Mouse (Mus musculus) kidney, postnatal 10 days (tissue): ENCODE measurements around the gene Kcna3.

Experiments
- DNase-seq: peaks from one replicate; pipeline ENCODE4 v3.0.0; 2021; ENCODE audit warnings: mixed read lengths

The Kcna3 gene

GRCm38 (mm10) chr3:107035521-107036457, at the start of gene Kcna3:
Gene Kcna3, plus strand, starts transcription at chr3:107036169.
- peak; percentile 81 for DNase-seq

GRCm38 (mm10) chr3:106991334-106991733, 44.6 kb upstream of the Kcna3 start:
- no peak for DNase-seq

DNA sequence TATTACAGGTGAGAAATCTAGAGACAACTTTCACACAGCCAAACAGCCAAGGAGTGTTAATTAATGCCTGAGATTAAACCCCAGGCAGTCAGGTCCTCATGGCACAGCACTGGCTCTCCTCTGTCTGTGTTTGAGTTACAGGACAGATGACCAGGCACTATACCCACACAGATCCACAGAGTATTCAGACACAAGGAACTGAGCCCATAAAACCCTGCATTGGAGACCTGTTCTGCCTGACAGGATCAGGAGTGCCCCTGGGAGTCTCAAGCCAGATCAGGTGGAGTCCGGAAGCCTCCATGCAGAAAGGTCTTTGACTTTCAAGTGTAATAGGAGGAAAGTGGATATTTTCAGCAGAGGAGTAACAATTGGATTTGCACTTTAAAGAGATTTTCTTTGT, 40.6 kb upstream of the Kcna3 start:
- DNase-seq = no peak

DNA sequence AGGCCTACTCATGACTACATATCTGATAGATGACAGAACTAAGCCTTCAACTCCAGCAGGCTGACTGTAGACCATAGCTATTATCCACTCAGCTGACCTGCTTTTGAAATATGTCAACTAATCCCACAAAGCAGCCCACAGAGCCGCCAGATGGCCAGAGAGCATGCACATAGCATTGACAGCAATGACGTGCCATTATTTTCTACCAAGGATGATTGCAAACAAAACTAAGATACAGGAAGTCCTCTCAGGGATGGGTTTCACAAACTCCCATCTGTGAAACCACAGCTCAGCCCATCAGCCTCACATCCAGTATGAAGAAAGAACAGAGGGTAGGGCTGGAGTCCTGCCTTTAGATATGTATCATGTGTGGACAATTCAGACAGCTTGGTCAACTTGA, 39.8 kb upstream of the Kcna3 start:
- DNase-seq = no peak

GRCm38 (mm10) chr3:106998370-106998769, 37.6 kb upstream of the Kcna3 start:
- DNase-seq = no peak

DNA sequence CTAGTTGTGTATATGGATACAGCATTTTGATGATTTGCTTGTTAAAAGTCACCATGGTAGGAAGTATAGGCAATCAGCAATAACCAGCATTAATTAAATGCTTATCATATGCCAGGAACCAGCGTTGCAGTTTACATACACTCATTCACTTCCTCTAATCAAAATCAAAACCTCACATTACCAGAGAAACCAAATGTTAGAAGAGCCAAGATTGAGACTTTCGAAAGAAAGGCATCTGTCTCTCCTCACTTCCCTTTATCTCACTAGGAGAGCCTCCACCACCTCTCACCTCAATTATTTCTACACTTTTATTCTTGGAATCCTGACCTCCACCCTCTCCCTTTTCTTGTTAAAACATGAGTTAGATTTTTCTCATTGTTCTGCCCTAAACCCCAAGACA, 35.8 kb upstream of the Kcna3 start:
- no peak for DNase-seq

GRCm38 (mm10) chr3:107002249-107003123, 33.5 kb upstream of the Kcna3 start:
- DNase-seq = no peak

DNA sequence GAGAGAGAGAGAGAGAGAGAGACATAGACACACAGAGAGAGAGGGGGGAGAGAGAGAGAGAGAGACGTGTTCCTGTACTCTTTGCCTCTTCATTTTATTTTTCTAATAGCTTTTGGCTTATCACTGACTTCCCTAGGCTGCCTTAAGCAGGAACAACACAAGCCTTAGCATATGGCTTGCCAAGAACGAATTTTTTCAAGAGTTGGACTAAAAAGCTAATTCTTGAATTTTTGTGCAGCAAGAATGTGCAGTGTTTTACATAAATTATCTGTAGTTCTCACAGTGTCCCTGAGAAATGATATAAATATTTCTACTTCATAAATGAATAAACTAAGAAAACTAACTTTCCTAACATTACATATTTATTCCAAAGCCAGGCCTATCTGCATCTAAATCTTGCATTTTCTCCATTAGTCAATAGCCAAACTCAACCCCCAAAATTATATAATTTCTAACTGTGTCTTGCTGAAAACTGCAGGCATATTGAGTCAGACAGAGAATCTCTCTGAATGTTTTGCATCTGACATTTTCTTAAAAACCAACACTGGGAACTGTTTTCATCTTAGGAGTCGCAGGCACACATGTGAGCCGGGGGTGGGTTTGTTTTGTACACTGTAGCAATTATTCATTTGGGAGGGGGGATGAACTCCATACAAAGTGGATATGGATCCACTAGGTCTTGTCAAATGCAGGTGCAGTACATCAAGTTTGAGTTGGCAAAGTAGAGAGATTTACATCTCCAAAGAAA, 26.5 kb upstream of the Kcna3 start:
- no peak for DNase-seq

DNA sequence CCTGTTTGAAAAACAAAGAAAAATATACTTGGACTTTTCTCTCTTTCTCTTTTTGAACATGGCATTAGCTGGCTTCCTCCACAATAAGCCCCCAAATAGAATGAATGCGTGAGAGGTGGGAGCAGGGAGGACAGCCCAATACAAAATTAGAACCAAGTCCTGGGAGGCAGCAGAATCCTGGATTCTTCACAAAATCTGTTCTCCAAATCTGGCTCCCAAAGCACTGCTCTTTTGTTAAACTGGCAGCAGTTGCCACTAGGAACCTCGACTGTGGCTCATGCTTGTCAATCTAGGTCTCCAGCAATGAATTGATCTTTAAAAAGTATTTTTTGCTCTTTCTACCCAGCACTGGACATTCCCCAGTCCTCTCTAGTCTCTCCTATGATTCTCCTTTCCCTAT, 17.7 kb upstream of the Kcna3 start:
- no peak for DNase-seq

- DNase-seq = no peak
Observed at GRCm38 (mm10) chr3:107031547-107031946, 4.4 kb upstream of the Kcna3 start.

DNA sequence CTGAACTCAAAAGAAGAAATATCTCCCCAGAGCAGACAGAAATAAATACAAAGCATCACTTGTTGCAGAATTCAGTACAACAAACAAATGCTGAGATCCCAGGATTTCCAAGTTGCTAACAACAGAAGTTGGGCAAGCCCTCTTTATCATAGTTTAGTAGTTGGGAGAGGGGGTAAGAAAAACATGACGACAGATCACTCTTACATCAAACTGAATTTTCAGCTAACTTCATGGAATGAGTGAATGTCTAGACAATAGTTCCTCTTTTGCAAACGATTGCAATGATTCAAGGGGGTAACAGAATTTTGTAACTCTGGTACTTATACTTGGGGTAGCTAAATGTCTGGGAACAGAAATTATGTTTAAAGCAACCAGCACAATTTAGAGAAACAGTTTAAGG, 1.2 kb upstream of the Kcna3 start:
- DNase-seq = no peak

GRCm38 (mm10) chr3:107036458-107037039, 580 bp downstream of the Kcna3 start:
- peak; percentile 28 for DNase-seq

- DNase-seq = peak; percentile 4
Observed at GRCm38 (mm10) chr3:107037105-107037504, 1.1 kb downstream of the Kcna3 start.

- no peak for DNase-seq
Observed at GRCm38 (mm10) chr3:107037536-107038155, 1.7 kb downstream of the Kcna3 start.

DNA sequence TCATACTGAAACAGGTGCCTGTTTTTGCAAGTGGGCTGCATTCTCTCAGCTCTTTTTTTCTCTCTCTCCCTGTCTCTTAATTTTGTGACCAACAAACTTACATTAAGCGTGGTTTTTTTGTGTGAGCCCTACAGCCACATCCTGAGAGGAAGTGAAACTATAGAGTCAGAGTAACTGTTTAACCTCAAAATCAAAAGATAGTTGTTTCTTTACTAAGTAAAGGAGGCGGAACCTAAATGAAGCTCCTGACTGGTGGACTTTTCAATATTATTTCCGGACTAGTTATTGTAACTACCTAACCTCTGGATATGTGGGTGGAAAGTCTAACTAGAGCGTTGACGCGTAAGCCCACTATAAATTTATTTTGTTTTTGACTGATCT, 2.2 kb downstream of the Kcna3 start:
- DNase-seq = no peak

GRCm38 (mm10) chr3:107038661-107039223, 2.8 kb downstream of the Kcna3 start:
- DNase-seq = peak; percentile 5

DNA sequence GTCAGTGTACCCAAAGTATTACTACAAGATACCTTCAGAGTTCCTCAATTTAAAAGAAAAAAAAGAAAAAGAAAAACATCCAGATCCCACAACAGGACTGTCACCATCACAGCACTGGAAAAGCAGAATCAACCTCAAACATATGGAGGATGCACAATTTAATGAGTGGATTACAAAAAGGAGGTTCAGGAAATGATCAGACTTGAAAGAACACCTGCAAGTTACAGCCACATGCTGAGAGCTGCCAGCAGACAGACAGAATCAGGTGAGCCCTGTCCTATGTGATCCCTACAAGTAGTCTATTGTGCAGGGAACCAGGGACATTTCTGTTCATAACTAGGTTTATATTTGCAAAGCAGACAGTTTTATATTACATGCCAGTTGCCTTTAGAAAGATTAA, 3.3 kb downstream of the Kcna3 start:
- DNase-seq = no peak

DNA sequence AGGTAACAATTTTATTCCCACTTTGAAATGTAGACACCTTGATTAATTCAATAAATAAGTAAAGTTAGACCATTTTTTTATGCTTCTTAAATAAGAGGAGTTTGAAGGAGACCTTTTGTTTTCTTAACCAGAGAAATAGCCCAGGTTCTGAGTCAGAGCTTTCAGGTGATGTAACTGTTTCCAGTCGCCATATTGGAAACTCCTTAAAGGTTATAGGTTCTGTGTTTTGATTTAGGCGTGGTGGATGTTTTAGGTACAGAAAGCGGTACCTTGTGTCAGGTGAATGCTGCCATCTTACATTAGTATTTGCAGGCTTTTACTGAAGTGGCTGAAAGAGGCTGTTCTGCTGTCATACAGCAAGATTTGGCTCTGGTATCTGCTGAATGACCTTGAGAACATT, 4.4 kb downstream of the Kcna3 start:
- no peak for DNase-seq

- no peak for DNase-seq
Observed at GRCm38 (mm10) chr3:107041718-107042117, 5.7 kb downstream of the Kcna3 start.

DNA sequence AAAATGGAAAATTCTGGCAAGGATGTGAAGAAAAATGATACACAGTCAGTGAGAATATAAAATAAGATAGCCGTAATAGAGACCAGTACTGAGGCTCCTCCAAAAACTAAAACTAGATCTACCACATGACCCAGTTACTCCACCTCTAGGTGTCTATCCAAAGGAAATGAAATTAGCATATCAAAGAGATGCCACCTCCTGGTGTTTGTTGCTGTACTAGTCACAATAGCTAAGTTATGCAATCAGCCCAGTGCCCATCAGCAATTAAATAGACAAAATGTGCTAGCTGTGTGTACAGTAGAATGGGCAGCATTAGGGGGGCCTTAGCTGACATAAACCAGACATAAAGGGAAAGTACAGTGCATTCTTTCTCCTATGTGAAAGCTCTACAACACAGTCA, 25.5 kb downstream of the Kcna3 start:
- DNase-seq = no peak

DNA sequence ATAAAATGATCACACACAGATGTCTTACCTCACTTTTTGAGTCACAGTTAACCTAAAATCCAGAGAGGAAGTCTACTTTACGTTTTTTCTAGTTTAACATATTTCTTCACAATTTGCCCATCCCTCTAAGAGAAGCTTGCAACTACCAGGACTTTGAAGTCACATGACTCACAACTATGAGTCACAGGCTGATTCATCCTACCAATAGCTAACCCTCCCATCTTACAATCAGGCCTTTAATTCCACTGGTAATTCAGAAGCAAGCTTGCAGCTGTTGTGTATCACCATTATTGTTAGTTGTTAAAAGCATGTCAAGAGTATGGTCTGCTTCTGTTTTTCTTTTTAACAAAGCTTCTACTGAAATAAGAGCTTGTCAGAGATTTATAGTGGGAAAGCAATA, 26.8 kb downstream of the Kcna3 start:
- no peak for DNase-seq
